ENCODE assay signal across 8 mouse cellular contexts in the genomic region with DNA sequence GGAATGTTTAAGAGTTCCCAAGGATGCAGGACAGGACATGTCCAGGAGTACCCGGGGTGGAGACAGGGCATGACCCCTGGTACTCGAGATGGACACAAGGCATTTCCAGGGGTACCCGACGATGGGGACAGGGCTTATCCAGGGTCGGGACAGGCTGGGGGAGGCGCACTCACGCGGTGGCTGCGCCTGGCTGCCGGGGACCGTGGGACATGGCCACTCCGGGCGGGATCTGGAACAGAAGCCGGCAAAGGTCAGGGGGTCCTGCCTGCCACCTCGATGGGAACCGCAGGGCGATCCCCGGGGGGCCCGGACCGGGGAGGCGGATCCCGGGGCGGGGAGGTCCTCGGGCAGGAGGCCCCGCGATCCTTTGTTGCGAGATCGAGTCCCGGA. TPM values are rescaled to one million over a fixed set of nuclear protein-coding genes. Genes with fewer than 3 reads are reported as not detected.
A peak's percentile ranks its signal among the peaks of the same experiment; 100 is the strongest.
DNase-seq lines count a peak whose midpoint lies in the region; ATAC-seq and TF ChIP-seq lines count a peak whose summit lies in the region.

No protein-coding gene starts in this region.

- peaks cover 3% of the 10 kb centered on the region; the same call in 1 of the 2 replicates for H3K27me3 ChIP-seq in lung, embryonic 15.5 days
- no peaks in the 10 kb centered on the region for H3K27me3 ChIP-seq in intestine, postnatal 0 days (replicated peaks; ENCODE audit: control insufficient read depth, insufficient read depth, low read length)
- H3K27me3 ChIP-seq in neural tube, embryonic 14.5 days (ENCODE audit: control insufficient read depth, insufficient read depth, low read length) = peaks cover 4% of the 10 kb centered on the region; the same call in 1 of the 2 replicates

- H3K36me3 ChIP-seq in lung, embryonic 15.5 days = 0 out of 2 replicates have a peak, but pooled peaks cover 4% of the 10 kb centered on the region
- peaks cover 13% of the 10 kb centered on the region; the same call in 1 of the 2 replicates for H3K36me3 ChIP-seq in intestine, postnatal 0 days (ENCODE audit: control insufficient read depth, insufficient read depth)
- no peaks in the 10 kb centered on the region for H3K36me3 ChIP-seq in neural tube, embryonic 14.5 days (ENCODE audit: control insufficient read depth, insufficient read depth, low read length)

- WGBS in lung, embryonic 15.5 days = 0% methylated on average over 29 of the region's 29 CpGs
- WGBS in intestine, postnatal 0 days = under 1% methylated on average over 28 of the region's 29 CpGs
- WGBS in neural tube, embryonic 14.5 days = 0% methylated on average over 27 of the region's 29 CpGs

- no peaks in the 10 kb centered on the region for H3K9me3 ChIP-seq in lung, embryonic 15.5 days
- no peaks in the 10 kb centered on the region for H3K9me3 ChIP-seq in intestine, postnatal 0 days (ENCODE audit: control insufficient read depth)
- no peaks in the 10 kb centered on the region for H3K9me3 ChIP-seq in neural tube, embryonic 14.5 days (ENCODE audit: control insufficient read depth, low read length)

- intact Hi-C loops in left cerebral cortex, postnatal 25 days (cut with DNase I) = loop anchor here (2.0 to 5.0 kb wide), 2 partner anchors 59 to 153 kb away; partner anchors contain the start of gene Tjp3

- H3K9ac ChIP-seq in lung, embryonic 15.5 days = peak overlapping the region; percentile 83
- H3K9ac ChIP-seq in intestine, postnatal 0 days (ENCODE audit: low read depth, low read length) = peak overlapping the region; percentile 73
- peak overlapping the region; percentile 68 for H3K9ac ChIP-seq in neural tube, embryonic 14.5 days (replicated peaks; ENCODE audit: low read depth, low read length)

- TF ChIP-seq POLR2A in embryonic fibroblast, embryonic 13.5 days (IDR thresholded peaks at IDR 0.05; ENCODE audit: low read depth, low read length) = peak; percentile 44

- TF ChIP-seq CTCF in embryonic fibroblast, embryonic 13.5 days (IDR thresholded peaks at IDR 0.05; ENCODE audit: borderline replicate concordance, insufficient read depth, low read length) = no peak
- no peak for TF ChIP-seq CTCF in intestine, postnatal 0 days (IDR thresholded peaks at IDR 0.05; ENCODE audit: low read depth)

- DNase-seq in lung, postnatal 14 days = no peak
- no peak for DNase-seq in urinary bladder, postnatal 25 days (ENCODE audit: low spot score)
- no peak for DNase-seq in left cerebral cortex, postnatal 25 days (ENCODE audit: low spot score in 2 of 2)
- DNase-seq in embryo, embryonic 10 days (ENCODE audit: low spot score) = no peak

- H3K4me2 ChIP-seq in lung, embryonic 15.5 days = peak overlapping the region; percentile 79
- peak overlapping the region; percentile 90 for H3K4me2 ChIP-seq in intestine, postnatal 0 days (replicated peaks; ENCODE audit: low read depth)
- H3K4me2 ChIP-seq in neural tube, embryonic 14.5 days (ENCODE audit: low read depth, low read length) = peak overlapping the region; percentile 90

- ATAC-seq in lung, embryonic 15.5 days (ENCODE audit: borderline replicate concordance, extremely low read depth, low FRiP score, low TSS enrichment) = peak; percentile 16
- ATAC-seq in intestine, postnatal 0 days = no peak
- ATAC-seq in neural tube, embryonic 14.5 days (ENCODE audit: low read depth) = peak; percentile 2

- H3K4me1 ChIP-seq in lung, embryonic 15.5 days = peaks cover 30% of the 10 kb centered on the region
- H3K4me1 ChIP-seq in embryonic fibroblast, embryonic 13.5 days (ENCODE audit: control insufficient read depth, insufficient read depth, low read length) = peaks cover 4% of the 10 kb centered on the region; the same call in 1 of the 2 replicates
- H3K4me1 ChIP-seq in intestine, postnatal 0 days (replicated peaks; ENCODE audit: control insufficient read depth, insufficient read depth, low read length) = no peaks in the 10 kb centered on the region
- H3K4me1 ChIP-seq in neural tube, embryonic 14.5 days (ENCODE audit: control insufficient read depth, insufficient read depth, low read length) = peaks cover 10% of the 10 kb centered on the region

- peak overlapping the region; percentile 70 for H3K27ac ChIP-seq in lung, embryonic 15.5 days
- H3K27ac ChIP-seq in embryonic fibroblast, embryonic 13.5 days (ENCODE audit: insufficient read depth, low read length) = peak overlapping the region; percentile 75
- peak overlapping the region; percentile 75 for H3K27ac ChIP-seq in intestine, postnatal 0 days (ENCODE audit: low read depth, low read length)
- no peak overlapping the region for H3K27ac ChIP-seq in neural tube, embryonic 14.5 days (ENCODE audit: low read depth, low read length)

- H3K4me3 ChIP-seq in lung, embryonic 15.5 days = peak overlapping the region; percentile 86
- peak overlapping the region; percentile 77 for H3K4me3 ChIP-seq in embryonic fibroblast, embryonic 13.5 days (ENCODE audit: insufficient read depth, low read length)
- peak overlapping the region; percentile 76 for H3K4me3 ChIP-seq in intestine, postnatal 0 days (ENCODE audit: low read depth, low read length)
- peak overlapping the region; percentile 61 for H3K4me3 ChIP-seq in neural tube, embryonic 14.5 days (ENCODE audit: low read depth, low read length)

RNA-seq across cellular contexts. Expression of gene Hmg20b, which starts 0.3 kb away (rescaled TPM):
- polyA plus RNA-seq in lung, embryonic 15.5 days (2015; fragmentation: Nextera tagmentation; extraction: Ambion mirVana) = 91.2 and 92.5 TPM in 2 replicates
- polyA plus RNA-seq in embryonic fibroblast, embryonic 13.5 days (2011; ENCODE audit: insufficient read length, low read depth, missing spikeins) = 75.2 and 81.8 TPM in 2 replicates
- polyA plus RNA-seq in intestine, postnatal 0 days (2015; fragmentation: Nextera tagmentation; extraction: Ambion mirVana) = 99.8 and 111 TPM in 2 replicates
- 29.9 and 38.0 TPM in 2 replicates for polyA plus RNA-seq in neural tube, embryonic 14.5 days (2014; fragmentation: Nextera tagmentation; extraction: Ambion mirVana)
- total RNA-seq in left cerebral cortex, postnatal 25 days (2021) = 10 to 100 TPM; 23.5 to 28.4 TPM

RNA-seq across cellular contexts. Expression of gene Gipc3, which starts 6.9 kb away (rescaled TPM):
- polyA plus RNA-seq in lung, embryonic 15.5 days (2015; fragmentation: Nextera tagmentation; extraction: Ambion mirVana) = 0.07 and 0.10 TPM in 2 replicates
- 0.37 and 0.39 TPM in 2 replicates for polyA plus RNA-seq in embryonic fibroblast, embryonic 13.5 days (2011; ENCODE audit: insufficient read length, low read depth, missing spikeins)
- polyA plus RNA-seq in intestine, postnatal 0 days (2015; fragmentation: Nextera tagmentation; extraction: Ambion mirVana) = 0.04 and 0.08 TPM in 2 replicates
- 0.05 and 0.08 TPM in 2 replicates for polyA plus RNA-seq in neural tube, embryonic 14.5 days (2014; fragmentation: Nextera tagmentation; extraction: Ambion mirVana)
- under 1 TPM; 0.92 to 0.96 TPM for total RNA-seq in left cerebral cortex, postnatal 25 days (2021)

RNA-seq across cellular contexts. Expression of gene Mfsd12, which starts 7.3 kb away (rescaled TPM):
- 17.6 and 20.4 TPM in 2 replicates for polyA plus RNA-seq in lung, embryonic 15.5 days (2015; fragmentation: Nextera tagmentation; extraction: Ambion mirVana)
- 5.7 and 6.2 TPM in 2 replicates for polyA plus RNA-seq in embryonic fibroblast, embryonic 13.5 days (2011; ENCODE audit: insufficient read length, low read depth, missing spikeins)
- 29.6 and 32.8 TPM in 2 replicates for polyA plus RNA-seq in intestine, postnatal 0 days (2015; fragmentation: Nextera tagmentation; extraction: Ambion mirVana)
- 8.4 and 8.7 TPM in 2 replicates for polyA plus RNA-seq in neural tube, embryonic 14.5 days (2014; fragmentation: Nextera tagmentation; extraction: Ambion mirVana)
- total RNA-seq in left cerebral cortex, postnatal 25 days (2021) = 10 to 100 TPM; 39.3 to 41.1 TPM

RNA-seq across cellular contexts. Expression of gene 4930404N11Rik, which starts 15.7 kb away (rescaled TPM):
- 2.0 and 3.0 TPM in 2 replicates for polyA plus RNA-seq in lung, embryonic 15.5 days (2015; fragmentation: Nextera tagmentation; extraction: Ambion mirVana)
- 0.61 TPM in 1 of 2 replicates, not detected in the other for polyA plus RNA-seq in embryonic fibroblast, embryonic 13.5 days (2011; ENCODE audit: insufficient read length, low read depth, missing spikeins)
- 0.85 and 1.5 TPM in 2 replicates for polyA plus RNA-seq in intestine, postnatal 0 days (2015; fragmentation: Nextera tagmentation; extraction: Ambion mirVana)
- 0.39 and 0.42 TPM in 2 replicates for polyA plus RNA-seq in neural tube, embryonic 14.5 days (2014; fragmentation: Nextera tagmentation; extraction: Ambion mirVana)
- total RNA-seq in left cerebral cortex, postnatal 25 days (2021) = 1 to 10 TPM in 1 of 2 experiments, under 1 TPM in 1; 0.78 to 2.2 TPM

RNA-seq across cellular contexts. Expression of gene Tbxa2r, which starts 21.4 kb away (rescaled TPM):
- polyA plus RNA-seq in lung, embryonic 15.5 days (2015; fragmentation: Nextera tagmentation; extraction: Ambion mirVana) = 17.8 and 18.3 TPM in 2 replicates
- polyA plus RNA-seq in embryonic fibroblast, embryonic 13.5 days (2011; ENCODE audit: insufficient read length, low read depth, missing spikeins) = 5.7 and 7.4 TPM in 2 replicates
- polyA plus RNA-seq in intestine, postnatal 0 days (2015; fragmentation: Nextera tagmentation; extraction: Ambion mirVana) = 9.8 and 10.7 TPM in 2 replicates
- 1.9 and 4.6 TPM in 2 replicates for polyA plus RNA-seq in neural tube, embryonic 14.5 days (2014; fragmentation: Nextera tagmentation; extraction: Ambion mirVana)
- 1 to 10 TPM; 1.2 to 1.4 TPM for total RNA-seq in left cerebral cortex, postnatal 25 days (2021)
